Mouse (Mus musculus) olfactory bulb, adult 2 months (tissue): Measurements from ENCODE around the gene Hoxb13.

Source experiments
- CTCF ChIP-seq: fragments of 200-500 bp; IDR thresholded peaks from 2 replicates; pipeline ENCODE4 v1.5.1; 2012; ENCODE audit warnings: low read depth, mild to moderate bottlenecking, low read length, moderate library complexity; ENCODE audit not compliant: insufficient read depth
- POLR2A ChIP-seq: fragments of 200-500 bp; IDR thresholded peaks from 2 replicates; pipeline ENCODE4 v1.6.1; 2012; ENCODE audit warnings: mild to moderate bottlenecking, low read depth, low read length, moderate library complexity; ENCODE audit not compliant: insufficient read depth

DNA sequence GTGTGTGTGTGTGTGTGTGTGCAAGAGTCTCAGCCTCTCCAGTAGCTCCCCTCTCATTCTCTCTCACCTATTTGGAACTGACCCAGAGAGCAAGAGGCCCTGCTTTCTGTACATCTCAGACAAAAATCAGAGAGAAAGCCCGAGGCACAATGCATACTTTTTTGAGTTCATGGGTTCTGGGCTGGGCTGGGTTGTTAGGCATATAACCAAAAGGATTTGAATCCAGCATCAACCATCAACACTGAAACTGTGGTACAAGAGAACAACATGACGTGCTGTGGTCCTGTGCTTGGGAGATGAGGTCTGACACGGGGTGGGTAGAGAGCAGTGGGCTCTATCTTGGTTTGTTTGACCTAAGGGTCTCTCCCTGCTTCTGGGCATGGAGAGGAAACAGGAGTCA is 22.5 kb upstream of the Hoxb13 start:
- TF ChIP-seq CTCF (no peak), POLR2A (no peak)
